Mouse (Mus musculus) heart, embryonic 14.5 days (tissue): ENCODE data around the gene Klc4. TPM values are rescaled to one million over a fixed set of nuclear protein-coding genes. Genes with fewer than 3 reads are reported as not detected.

Experiments used
- ATAC-seq: fragments of 200-750 bp; cut with Nextera tagmentation; 2 replicates; pipeline ENCODE4 v1.8.0; 2017; ENCODE audit warnings: low read depth, moderate TSS enrichment; ENCODE audit not compliant: insufficient number of reproducible peaks, insufficient read depth, low FRiP score
- H3K27ac ChIP-seq, 2 experiments: fragments of 200-500 bp in 1 of 2; fragments of 300-500 bp in 1 of 2; sonication (generic) in 1 of 2; replicated peaks in 1 of 2; 2 replicates each; pipeline ENCODE4 v1.5.1; 2012 to 2014; ENCODE audit warnings: low read depth in 2 of 2, low read length in 2 of 2, control low read depth in 1 of 2, mild to moderate bottlenecking in 1 of 2, mixed read lengths in 1 of 2; ENCODE audit not compliant: control insufficient read depth in 1 of 2, insufficient read depth in 1 of 2
- H3K27me3 ChIP-seq: fragments of 300-500 bp; sonication (generic); 2 replicates; pipeline ENCODE4 v1.6.1; 2014; ENCODE audit warnings: mild to moderate bottlenecking, low read length, control low read depth; ENCODE audit not compliant: control insufficient read depth, insufficient read depth
- H3K36me3 ChIP-seq: fragments of 300-500 bp; sonication (generic); 2 replicates; pipeline ENCODE4 v1.6.1; 2014; ENCODE audit warnings: mild to moderate bottlenecking, control low read depth, low read length, mixed read lengths; ENCODE audit not compliant: control insufficient read depth, insufficient read depth
- H3K4me1 ChIP-seq, 2 experiments: fragments of 200-500 bp in 1 of 2; fragments of 300-500 bp in 1 of 2; sonication (generic) in 1 of 2; 2 replicates each; pipeline ENCODE4 v1.6.1; 2012 to 2014; ENCODE audit warnings: low read length in 2 of 2, control low read depth in 1 of 2, mixed read lengths in 1 of 2; ENCODE audit not compliant: control insufficient read depth in 2 of 2, insufficient read depth in 2 of 2
- H3K4me2 ChIP-seq: fragments of 300-500 bp; sonication (generic); 2 replicates; pipeline ENCODE4 v1.6.1; 2014; ENCODE audit warnings: mild to moderate bottlenecking, low read length
- H3K4me3 ChIP-seq, 2 experiments: fragments of 200-500 bp in 1 of 2; fragments of 300-500 bp in 1 of 2; sonication (generic) in 1 of 2; 2 replicates each; pipeline ENCODE4 v1.5.1; 2012 to 2014; ENCODE audit warnings: low read length in 2 of 2, mild to moderate bottlenecking in 2 of 2, control low read depth in 1 of 2, low read depth in 1 of 2, moderate library complexity in 1 of 2; ENCODE audit not compliant: control insufficient read depth in 1 of 2, insufficient read depth in 1 of 2
- H3K9ac ChIP-seq: fragments of 300-500 bp; sonication (generic); 2 replicates; pipeline ENCODE4 v1.6.1; 2014; ENCODE audit warnings: mild to moderate bottlenecking, low read length
- H3K9me3 ChIP-seq: fragments of 300-500 bp; sonication (generic); 2 replicates; pipeline ENCODE4 v1.6.1; 2016; ENCODE audit warnings: low read length, control low read depth; ENCODE audit not compliant: control insufficient read depth
- WGBS: fragments of 180-500 bp; shearing (Covaris S2); extraction: QIAGEN DNeasy Blood & Tissue Kit; methylation state at CpG from one replicate; pipeline ENCODE4 v1.1.7; 2014; 5-methylcytosine and 5-hydroxymethylcytosine counted together
- polyA plus RNA-seq: library from polyadenylated mRNA; unstranded; fragments of >200 nt; fragmentation: Nextera tagmentation; extraction: Ambion mirVana; gene quantifications from 2 replicates; pipeline ENCODE4 v1.2.1, GENCODE M21; 2014

The Klc4 gene
- polyA plus RNA-seq, 1 experiment from 2014 or later: 21.4 TPM

DNA sequence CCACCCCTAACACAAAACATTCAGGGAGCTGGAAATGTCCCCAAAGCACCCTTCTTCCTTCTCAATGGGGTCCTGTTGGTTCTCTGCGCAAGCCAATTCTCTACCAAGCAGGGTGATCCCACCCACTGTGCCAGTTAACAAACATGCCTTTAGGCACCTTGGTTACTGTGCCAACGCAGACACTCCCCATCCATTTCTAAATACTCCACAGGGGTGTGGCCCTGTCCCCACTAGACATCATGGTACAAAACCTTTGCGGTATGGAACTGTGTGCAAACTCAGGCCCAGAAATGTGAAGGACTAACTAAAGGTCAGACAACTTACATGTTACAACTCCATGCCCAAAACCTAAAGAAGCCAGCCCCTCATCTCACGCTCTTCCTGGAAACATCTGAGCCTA, 52.7 kb downstream of the Klc4 start:
- H3K4me2 ChIP-seq: no peak overlapping the region
- WGBS: 84% methylated on average over 4 of the region's 4 CpGs
- H3K4me3 ChIP-seq: no peak overlapping the region
- peaks cover 52% of the 10 kb centered on the region for H3K36me3 ChIP-seq
- no peak for ATAC-seq
- H3K9me3 ChIP-seq: no peaks in the 10 kb centered on the region
- peaks cover 15 to 20% of the 10 kb centered on the region in 2 experiments for H3K4me1 ChIP-seq
- H3K27me3 ChIP-seq: no peaks in the 10 kb centered on the region
- H3K9ac ChIP-seq: no peak overlapping the region
- H3K27ac ChIP-seq: no peak overlapping the region

DNA sequence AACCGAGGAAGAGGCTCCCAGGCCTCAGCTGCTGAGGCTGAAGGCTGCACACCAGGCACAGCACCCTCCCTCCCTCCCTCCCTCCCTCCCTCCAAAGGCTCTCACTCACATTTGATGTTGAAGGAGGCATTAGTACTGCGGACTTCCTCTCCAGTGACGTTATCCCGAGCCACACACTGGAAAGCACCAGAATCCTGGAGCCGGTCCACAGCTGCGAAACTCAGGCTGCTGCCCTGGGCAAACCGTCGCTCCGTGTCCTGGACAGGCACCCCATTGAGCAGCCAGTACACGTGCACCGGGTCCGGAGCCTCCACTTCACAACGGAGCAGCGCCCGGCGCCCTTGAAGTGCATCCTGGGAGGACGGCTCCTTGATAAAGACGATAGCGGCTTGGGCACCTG, 54.4 kb downstream of the Klc4 start:
- Histone ChIP-seq H3K4me3 (no peak overlapping the region), H3K27me3 (no peaks in the 10 kb centered on the region), H3K9me3 (no peaks in the 10 kb centered on the region), H3K4me2 (no peak overlapping the region), H3K9ac (no peak overlapping the region), H3K4me1 (peaks cover 15 to 18% of the 10 kb centered on the region in 2 experiments), H3K36me3 (peaks cover 47% of the 10 kb centered on the region), H3K27ac (no peak overlapping the region)
- no peak for ATAC-seq
- WGBS: 77% methylated on average over 19 of the region's 19 CpGs

DNA sequence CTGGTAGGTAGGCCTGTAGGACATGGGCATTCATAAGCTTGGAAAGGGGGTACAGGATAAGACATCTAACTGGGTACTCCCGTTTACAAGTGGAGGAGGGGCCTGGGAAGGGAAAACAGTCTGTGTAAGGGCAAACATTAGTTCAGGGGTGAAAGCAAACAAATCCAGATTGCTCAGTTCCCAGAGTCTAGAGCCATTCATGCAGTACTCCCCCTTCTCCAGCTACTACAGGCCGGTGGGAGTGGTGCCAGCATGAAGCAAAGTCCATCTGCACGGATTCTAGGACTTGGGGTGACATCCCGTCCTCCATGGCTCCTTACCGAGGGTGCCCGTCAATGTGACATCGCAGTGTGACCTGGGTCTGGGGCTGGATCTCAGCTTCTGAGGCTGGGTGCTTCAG, 55.4 kb downstream of the Klc4 start:
- H3K9ac ChIP-seq: no peak overlapping the region
- H3K4me1 ChIP-seq: peaks cover 15 to 16% of the 10 kb centered on the region in 2 experiments
- H3K27me3 ChIP-seq: no peaks in the 10 kb centered on the region
- H3K9me3 ChIP-seq: no peaks in the 10 kb centered on the region
- no peak overlapping the region for H3K4me3 ChIP-seq
- H3K36me3 ChIP-seq: peaks cover 57% of the 10 kb centered on the region
- H3K27ac ChIP-seq: no peak overlapping the region
- ATAC-seq: no peak
- no peak overlapping the region for H3K4me2 ChIP-seq
- 92% methylated on average over 7 of the region's 7 CpGs for WGBS

DNA sequence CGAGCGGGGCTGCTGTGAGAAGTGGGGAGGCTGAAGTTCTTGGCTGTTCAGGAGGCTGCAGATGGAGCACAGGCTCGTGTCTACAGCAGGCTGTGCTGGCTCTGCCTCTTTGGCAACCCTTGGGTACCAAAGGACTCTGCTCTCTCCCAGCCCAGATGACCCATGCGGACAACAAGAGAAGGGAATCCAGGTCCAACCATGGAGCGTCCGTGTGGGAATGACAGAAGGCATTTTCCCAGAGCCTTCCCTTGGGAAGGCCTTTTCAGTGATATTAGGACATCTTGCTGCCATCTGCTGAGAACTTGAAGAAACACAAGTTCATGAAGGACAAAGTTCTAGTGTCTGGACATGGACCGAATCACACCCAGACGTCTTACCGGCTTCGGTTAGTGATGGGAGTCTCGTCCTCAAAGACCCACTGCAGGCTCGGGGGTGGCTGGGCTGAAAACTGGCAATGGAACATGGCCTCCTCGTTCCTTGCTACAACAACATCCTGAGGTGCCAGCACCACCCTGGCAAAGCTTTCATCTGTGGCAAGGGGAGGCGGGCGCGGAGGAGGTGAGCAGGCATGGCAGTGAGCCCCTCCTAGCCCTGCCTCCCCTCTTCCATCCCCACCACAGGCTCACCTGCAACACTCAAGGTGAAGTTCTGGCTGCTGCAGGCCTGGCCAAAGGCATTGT, 56.0 kb downstream of the Klc4 start:
- peaks cover 64% of the 10 kb centered on the region for H3K36me3 ChIP-seq
- no peaks in the 10 kb centered on the region for H3K9me3 ChIP-seq
- H3K9ac ChIP-seq: no peak overlapping the region
- no peak overlapping the region for H3K4me3 ChIP-seq
- ATAC-seq: no peak
- no peak overlapping the region for H3K4me2 ChIP-seq
- H3K27me3 ChIP-seq: no peaks in the 10 kb centered on the region
- no peak overlapping the region for H3K27ac ChIP-seq
- H3K4me1 ChIP-seq: peaks cover 9% of the 10 kb centered on the region in 2 experiments
- 84% methylated on average over 16 of the region's 16 CpGs for WGBS

DNA sequence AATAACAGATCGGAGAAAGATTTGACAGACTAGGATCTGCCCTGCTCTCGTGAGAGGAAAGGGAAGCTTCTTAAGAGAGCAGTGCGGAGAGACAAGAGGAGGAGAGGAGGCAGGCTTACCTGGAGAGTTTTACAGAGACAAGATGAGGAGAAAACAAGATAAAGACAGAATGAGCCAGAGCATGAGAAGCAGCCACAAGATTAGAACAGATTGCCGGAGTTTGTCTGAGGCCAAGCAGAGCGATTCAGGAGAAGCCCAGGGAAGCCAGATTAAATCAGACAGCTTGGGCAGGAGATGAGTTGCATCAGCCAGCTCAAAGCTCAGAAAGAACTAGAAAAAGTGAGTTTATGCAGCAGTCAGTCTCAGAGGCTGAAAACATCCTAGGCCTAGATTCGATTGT, 56.9 kb downstream of the Klc4 start:
- H3K9ac ChIP-seq: no peak overlapping the region
- no peak overlapping the region for H3K4me2 ChIP-seq
- 87% methylated on average over 6 of the region's 6 CpGs for WGBS
- no peak overlapping the region for H3K4me3 ChIP-seq
- no peaks in the 10 kb centered on the region for H3K27me3 ChIP-seq
- H3K9me3 ChIP-seq: no peaks in the 10 kb centered on the region
- H3K36me3 ChIP-seq: peaks cover 68% of the 10 kb centered on the region
- no peak overlapping the region for H3K27ac ChIP-seq
- no peak for ATAC-seq
- peaks cover 3 to 4% of the 10 kb centered on the region in 2 experiments; a peak in 3 of 4 replicates for H3K4me1 ChIP-seq

DNA sequence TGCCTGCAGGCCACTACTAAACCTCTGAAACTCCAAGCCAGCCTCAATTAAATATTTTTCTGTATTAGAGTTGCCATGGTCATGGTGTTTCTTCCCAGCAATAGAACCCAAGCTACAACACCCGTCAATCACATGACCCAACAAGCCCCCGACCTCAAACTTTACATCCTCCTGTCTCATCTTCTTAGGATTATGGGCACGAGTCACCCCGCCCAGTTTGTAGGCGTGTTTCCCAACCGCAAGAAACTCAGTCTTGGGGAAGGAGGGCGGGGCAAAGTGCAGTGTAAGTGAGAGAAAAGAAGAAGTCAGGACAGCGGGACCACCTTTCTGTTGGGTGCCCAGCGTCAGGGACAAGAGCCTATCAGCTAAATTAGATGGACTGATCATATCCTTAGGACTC, 57.6 kb downstream of the Klc4 start:
- Histone ChIP-seq H3K27me3 (no peaks in the 10 kb centered on the region), H3K9ac (no peak overlapping the region), H3K36me3 (peaks cover 69% of the 10 kb centered on the region), H3K27ac (no peak overlapping the region), H3K9me3 (no peaks in the 10 kb centered on the region), H3K4me2 (no peak overlapping the region), H3K4me1 (peaks cover 2 to 3% of the 10 kb centered on the region in 2 experiments; a peak in 3 of 4 replicates), H3K4me3 (no peak overlapping the region)
- 83% methylated on average over 9 of the region's 9 CpGs for WGBS
- no peak for ATAC-seq

DNA sequence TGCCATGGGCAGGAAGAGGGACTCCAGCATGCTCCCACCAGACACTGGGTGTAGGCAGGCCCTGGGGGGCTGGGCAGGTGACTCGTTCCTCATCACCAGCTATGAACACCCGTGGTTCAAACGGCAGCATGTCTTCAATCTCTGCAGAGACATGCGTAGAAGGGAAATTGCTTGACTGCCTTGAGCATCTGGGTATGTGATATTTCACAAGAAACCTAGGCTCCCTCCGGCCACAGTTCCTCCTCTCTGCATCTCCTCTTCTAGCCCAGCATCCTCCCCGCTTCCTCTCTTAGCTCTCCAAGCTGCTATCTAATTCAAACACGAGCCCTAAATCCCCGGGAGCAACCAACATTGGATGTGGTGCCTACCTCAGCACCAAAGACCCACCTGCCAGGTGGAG, 59.5 kb downstream of the Klc4 start:
- WGBS: 90% methylated on average over 8 of the region's 8 CpGs
- no peak overlapping the region for H3K27ac ChIP-seq
- no peak overlapping the region for H3K4me2 ChIP-seq
- H3K36me3 ChIP-seq: peaks cover 81% of the 10 kb centered on the region
- H3K9me3 ChIP-seq: no peaks in the 10 kb centered on the region
- H3K4me3 ChIP-seq: no peak overlapping the region
- H3K9ac ChIP-seq: no peak overlapping the region
- no peaks in the 10 kb centered on the region for H3K27me3 ChIP-seq
- no peaks in the 10 kb centered on the region for H3K4me1 ChIP-seq
- ATAC-seq: no peak
